Mouse (Mus musculus) neural tube, embryonic 12.5 days (tissue): ENCODE data around the gene Ppfibp2. TPM values are rescaled to one million over a fixed set of nuclear protein-coding genes. Genes with fewer than 3 reads are reported as not detected.
A peak's percentile ranks its signal among the peaks of the same experiment; 100 is the strongest.

Source experiments
- ATAC-seq: fragments of 200-750 bp; cut with Nextera tagmentation; 2 replicates; pipeline ENCODE4 v1.8.0; 2017; ENCODE audit warnings: low read depth, mild to moderate bottlenecking, moderate TSS enrichment, moderate library complexity; ENCODE audit not compliant: low FRiP score
- H3K27ac ChIP-seq: fragments of 300-500 bp; sonication (generic); 2 replicates; pipeline ENCODE4 v1.5.1; 2016
- H3K27me3 ChIP-seq: fragments of 300-500 bp; sonication (generic); replicated peaks from 2 replicates; pipeline ENCODE4 v1.6.1; 2016; ENCODE audit warnings: mild to moderate bottlenecking
- H3K36me3 ChIP-seq: fragments of 300-500 bp; sonication (generic); 2 replicates; pipeline ENCODE4 v1.6.1; 2016; ENCODE audit warnings: mild to moderate bottlenecking
- H3K4me1 ChIP-seq: fragments of 300-500 bp; sonication (generic); 2 replicates; pipeline ENCODE4 v1.6.1; 2016
- H3K4me2 ChIP-seq: fragments of 300-500 bp; sonication (generic); replicated peaks from 2 replicates; pipeline ENCODE4 v1.6.1; 2016; ENCODE audit warnings: mild to moderate bottlenecking
- H3K4me3 ChIP-seq: fragments of 300-500 bp; sonication (generic); 2 replicates; pipeline ENCODE4 v1.5.1; 2016
- H3K9ac ChIP-seq: fragments of 300-500 bp; sonication (generic); 2 replicates; pipeline ENCODE4 v1.6.1; 2016; ENCODE audit warnings: mild to moderate bottlenecking
- H3K9me3 ChIP-seq: fragments of 300-500 bp; sonication (generic); 2 replicates; pipeline ENCODE4 v1.6.1; 2016; ENCODE audit warnings: mild to moderate bottlenecking
- WGBS: fragments of 180-500 bp; shearing (Covaris S2); methylation state at CpG from one replicate; pipeline ENCODE4 v1.1.7; 2016; 5-methylcytosine and 5-hydroxymethylcytosine counted together
- polyA plus RNA-seq: library from polyadenylated mRNA; unstranded; fragments of >200 nt; fragmentation: Nextera tagmentation; extraction: Ambion mirVana; gene quantifications from 2 replicates; pipeline ENCODE4 v1.2.1, GENCODE M21; 2016

The Ppfibp2 gene
- polyA plus RNA-seq, 1 experiment from 2014 or later, result 3.5 TPM

- no peak overlapping the region for H3K9ac ChIP-seq
- 90% methylated on average over 3 of the region's 3 CpGs for WGBS
- H3K9me3 ChIP-seq, result no peaks in the 10 kb centered on the region
- no peaks in the 10 kb centered on the region for H3K4me1 ChIP-seq
- no peak overlapping the region for H3K4me2 ChIP-seq
- no peaks in the 10 kb centered on the region for H3K36me3 ChIP-seq
- H3K27ac ChIP-seq, result no peak overlapping the region
- ATAC-seq, result no peak
- no peaks in the 10 kb centered on the region; the same call in 1 of the 2 replicates for H3K27me3 ChIP-seq
- H3K4me3 ChIP-seq, result no peak overlapping the region
These were observed 80.2 kb downstream of the Ppfibp2 start for GRCm38 (mm10) chr7:107675224-107675623.

- Histone ChIP-seq H3K27ac (no peak overlapping the region), H3K27me3 (no peaks in the 10 kb centered on the region), H3K4me1 (no peaks in the 10 kb centered on the region), H3K9ac (no peak overlapping the region), H3K4me2 (no peak overlapping the region), H3K9me3 (no peaks in the 10 kb centered on the region), H3K36me3 (no peaks in the 10 kb centered on the region), H3K4me3 (no peak overlapping the region)
- WGBS, result 48% methylated on average over 6 of the region's 6 CpGs
- no peak for ATAC-seq
These were observed 85.3 kb downstream of the Ppfibp2 start for GRCm38 (mm10) chr7:107680151-107680852.

GRCm38 (mm10) chr7:107681306-107681705 lies 86.3 kb downstream of the Ppfibp2 start:
- H3K9ac ChIP-seq, result no peak overlapping the region
- no peaks in the 10 kb centered on the region for H3K36me3 ChIP-seq
- no peak overlapping the region for H3K4me3 ChIP-seq
- 87% methylated on average over 2 of the region's 2 CpGs for WGBS
- no peaks in the 10 kb centered on the region for H3K9me3 ChIP-seq
- ATAC-seq, result no peak
- H3K4me2 ChIP-seq, result no peak overlapping the region
- no peak overlapping the region for H3K27ac ChIP-seq
- H3K4me1 ChIP-seq, result no peaks in the 10 kb centered on the region
- H3K27me3 ChIP-seq, result no peaks in the 10 kb centered on the region

GRCm38 (mm10) chr7:107683162-107683561 lies 88.2 kb downstream of the Ppfibp2 start:
- Histone ChIP-seq H3K27ac (no peak overlapping the region), H3K4me1 (no peaks in the 10 kb centered on the region), H3K9ac (no peak overlapping the region), H3K4me2 (no peak overlapping the region), H3K9me3 (no peaks in the 10 kb centered on the region), H3K27me3 (no peaks in the 10 kb centered on the region; the same call in 1 of the 2 replicates), H3K4me3 (no peak overlapping the region), H3K36me3 (no peaks in the 10 kb centered on the region)
- WGBS, result 77% methylated on average over 4 of the region's 4 CpGs
- ATAC-seq, result no peak

GRCm38 (mm10) chr7:107683622-107684021 lies 88.6 kb downstream of the Ppfibp2 start:
- no peak overlapping the region for H3K9ac ChIP-seq
- no peak overlapping the region for H3K4me2 ChIP-seq
- H3K36me3 ChIP-seq, result no peaks in the 10 kb centered on the region
- H3K4me1 ChIP-seq, result no peaks in the 10 kb centered on the region
- no peaks in the 10 kb centered on the region; the same call in 1 of the 2 replicates for H3K27me3 ChIP-seq
- no peak for ATAC-seq
- no peak overlapping the region for H3K4me3 ChIP-seq
- WGBS, result 90% methylated on average over 3 of the region's 3 CpGs
- no peaks in the 10 kb centered on the region for H3K9me3 ChIP-seq
- no peak overlapping the region for H3K27ac ChIP-seq

GRCm38 (mm10) chr7:107685238-107685954 lies 90.4 kb downstream of the Ppfibp2 start:
- 83% methylated on average over 8 of the region's 8 CpGs for WGBS
- Histone ChIP-seq H3K36me3 (no peaks in the 10 kb centered on the region), H3K4me2 (no peak overlapping the region), H3K9me3 (no peaks in the 10 kb centered on the region), H3K27me3 (peaks cover 6% of the 10 kb centered on the region; the same call in 1 of the 2 replicates), H3K9ac (no peak overlapping the region), H3K4me1 (no peaks in the 10 kb centered on the region), H3K4me3 (no peak overlapping the region), H3K27ac (no peak overlapping the region)
- no peak for ATAC-seq

- no peak overlapping the region for H3K4me2 ChIP-seq
- H3K27ac ChIP-seq, result no peak overlapping the region
- no peaks in the 10 kb centered on the region for H3K36me3 ChIP-seq
- H3K9me3 ChIP-seq, result no peaks in the 10 kb centered on the region
- no peak overlapping the region for H3K9ac ChIP-seq
- H3K27me3 ChIP-seq, result peaks cover 11% of the 10 kb centered on the region
- H3K4me1 ChIP-seq, result no peaks in the 10 kb centered on the region
- ATAC-seq, result no peak
- no peak overlapping the region for H3K4me3 ChIP-seq
- 90% methylated on average over 7 of the region's 7 CpGs for WGBS
These were observed 90.9 kb downstream of the Ppfibp2 start for GRCm38 (mm10) chr7:107685955-107686285.

- Histone ChIP-seq H3K4me2 (no peak overlapping the region), H3K9ac (no peak overlapping the region), H3K36me3 (no peaks in the 10 kb centered on the region), H3K9me3 (no peaks in the 10 kb centered on the region), H3K27me3 (peaks cover 26% of the 10 kb centered on the region), H3K4me3 (no peak overlapping the region), H3K27ac (no peak overlapping the region), H3K4me1 (no peaks in the 10 kb centered on the region)
- no peak for ATAC-seq
- 44% methylated on average over 3 of the region's 3 CpGs for WGBS
These were observed 92.4 kb downstream of the Ppfibp2 start for GRCm38 (mm10) chr7:107687412-107687811.

- Histone ChIP-seq H3K9me3 (no peaks in the 10 kb centered on the region), H3K4me1 (no peaks in the 10 kb centered on the region), H3K9ac (no peak overlapping the region), H3K4me2 (no peak overlapping the region), H3K4me3 (no peak overlapping the region), H3K27me3 (peaks cover 32% of the 10 kb centered on the region), H3K27ac (no peak overlapping the region), H3K36me3 (no peaks in the 10 kb centered on the region)
- no peak for ATAC-seq
- 86% methylated on average over 4 of the region's 4 CpGs for WGBS
These were observed 93.0 kb downstream of the Ppfibp2 start for GRCm38 (mm10) chr7:107688040-107688439.

- no peak overlapping the region for H3K9ac ChIP-seq
- ATAC-seq, result no peak
- H3K4me3 ChIP-seq, result no peak overlapping the region
- no peaks in the 10 kb centered on the region for H3K4me1 ChIP-seq
- WGBS, result 26% methylated on average over 17 of the region's 17 CpGs
- H3K4me2 ChIP-seq, result no peak overlapping the region
- H3K27me3 ChIP-seq, result peaks cover 39% of the 10 kb centered on the region
- H3K27ac ChIP-seq, result no peak overlapping the region
- no peaks in the 10 kb centered on the region for H3K36me3 ChIP-seq
- no peaks in the 10 kb centered on the region for H3K9me3 ChIP-seq
These were observed 95.6 kb downstream of the Ppfibp2 start for GRCm38 (mm10) chr7:107690426-107691221.

- no peaks in the 10 kb centered on the region for H3K4me1 ChIP-seq
- no peak for ATAC-seq
- no peak overlapping the region for H3K4me3 ChIP-seq
- no peak overlapping the region for H3K4me2 ChIP-seq
- no peak overlapping the region for H3K9ac ChIP-seq
- H3K36me3 ChIP-seq, result no peaks in the 10 kb centered on the region
- no peak overlapping the region for H3K27ac ChIP-seq
- H3K27me3 ChIP-seq, result peaks cover 48% of the 10 kb centered on the region
- 35% methylated on average over 6 of the region's 6 CpGs for WGBS
- no peaks in the 10 kb centered on the region for H3K9me3 ChIP-seq
These were observed 96.5 kb downstream of the Ppfibp2 start for GRCm38 (mm10) chr7:107691493-107691892.

- Histone ChIP-seq H3K27me3 (peaks cover 57% of the 10 kb centered on the region), H3K36me3 (no peaks in the 10 kb centered on the region), H3K4me3 (no peak overlapping the region), H3K27ac (no peak overlapping the region), H3K9me3 (no peaks in the 10 kb centered on the region), H3K4me2 (no peak overlapping the region; the same call in 1 of the 2 replicates), H3K9ac (no peak overlapping the region), H3K4me1 (no peaks in the 10 kb centered on the region)
- WGBS, result 56% methylated on average over 10 of the region's 10 CpGs
- ATAC-seq, result peak; percentile 55
These were observed 99.4 kb downstream of the Ppfibp2 start for GRCm38 (mm10) chr7:107694254-107694947.
